Comparison of ENCODE assay signal across 8 mouse cellular contexts in genomic region chr6:52838691-52839090, GRCm38 (mm10).
DNase-seq lines count a peak whose midpoint lies in the region; ATAC-seq and TF ChIP-seq lines count a peak whose summit lies in the region.

No protein-coding gene starts in this region.

- no peaks in the 10 kb centered on the region for H3K79me2 ChIP-seq in MEL (ENCODE audit: control insufficient read depth, insufficient read depth, low read length, poor library complexity)

- H3K36me3 ChIP-seq in MEL (ENCODE audit: control insufficient read depth in 1 of 2, insufficient read depth in 2 of 2, low read length in 2 of 2) = peaks cover 0 to 2% of the 10 kb centered on the region in 2 experiments; a peak in 2 of 4 replicates
- no peaks in the 10 kb centered on the region for H3K36me3 ChIP-seq in forebrain, embryonic 15.5 days
- H3K36me3 ChIP-seq in lung, embryonic 15.5 days = no peaks in the 10 kb centered on the region

- peak; percentile 71 to 90 (median 84) for TF ChIP-seq CTCF in MEL (IDR thresholded peaks at IDR 0.05 in 2 of 3, conservative IDR thresholded peaks at IDR 0.05 in 1 of 3; ENCODE audit: control insufficient read depth in 1 of 3, insufficient read depth in 1 of 3, low read depth in 2 of 3, low read length in 3 of 3, poor library complexity in 1 of 3, severe bottlenecking in 1 of 3)

- no peaks in the 10 kb centered on the region for H3K4me1 ChIP-seq in MEL (ENCODE audit: control insufficient read depth in 1 of 2, insufficient read depth in 2 of 2, low read length in 2 of 2)
- H3K4me1 ChIP-seq in forebrain, embryonic 15.5 days = peaks cover 25% of the 10 kb centered on the region
- H3K4me1 ChIP-seq in lung, embryonic 15.5 days = peaks cover 8% of the 10 kb centered on the region; the same call in 1 of the 2 replicates

- H3K9me3 ChIP-seq in MEL (replicated peaks; ENCODE audit: insufficient read depth, low read length) = no peaks in the 10 kb centered on the region
- H3K9me3 ChIP-seq in forebrain, embryonic 15.5 days = no peaks in the 10 kb centered on the region
- H3K9me3 ChIP-seq in lung, embryonic 15.5 days = no peaks in the 10 kb centered on the region

- TF ChIP-seq RAD21 in MEL (IDR thresholded peaks at IDR 0.05; ENCODE audit: low read depth, low read length) = peak; percentile 94

- intact Hi-C loops in heart, postnatal 25 days (cut with DNase I) = loop anchor here (1.0 to 5.0 kb wide), 5 partner anchors 176 to 582 kb away; no protein-coding TSS in a partner anchor

- TF ChIP-seq POLR2A in MEL (IDR thresholded peaks at IDR 0.05; ENCODE audit: control insufficient read depth in 1 of 2, insufficient read depth in 1 of 2, low read depth in 1 of 2, low read length in 2 of 2, poor library complexity in 1 of 2) = no peak

- H3K27me3 ChIP-seq in MEL (ENCODE audit: control insufficient read depth in 1 of 2, insufficient read depth in 2 of 2, low read length in 2 of 2) = 0 out of 4 replicates have a peak, but pooled peaks cover 0 to under 1% of the 10 kb centered on the region in 2 experiments
- peaks cover 23% of the 10 kb centered on the region for H3K27me3 ChIP-seq in forebrain, embryonic 15.5 days
- no peaks in the 10 kb centered on the region for H3K27me3 ChIP-seq in lung, embryonic 15.5 days

- ATAC-seq in forebrain, embryonic 15.5 days (replicated peaks) = peak; percentile 73
- peak; percentile 39; the same call in 1 of the 2 replicates for ATAC-seq in lung, embryonic 15.5 days (ENCODE audit: borderline replicate concordance, extremely low read depth, low FRiP score, low TSS enrichment)

- DNase-seq in MEL (ENCODE audit: low read depth, low spot score) = peak; percentile 80
- peak; percentile 62 for DNase-seq in cerebellum, adult 11-12 months
- DNase-seq in heart, postnatal 25 days (ENCODE audit: low spot score) = peak; percentile 51
- peak; percentile 87 for DNase-seq in layer of hippocampus, adult 11-12 months (ENCODE audit: low spot score)
- peak; percentile 59 for DNase-seq in ovary, postnatal 10 days (ENCODE audit: low spot score)
- peak; percentile 84 for DNase-seq in thymus, postnatal 14 days

- H3K4me3 ChIP-seq in MEL (ENCODE audit: control insufficient read depth in 1 of 2, insufficient read depth in 1 of 2, low read depth in 2 of 2, low read length in 2 of 2) = no peak overlapping the region
- H3K4me3 ChIP-seq in forebrain, embryonic 15.5 days = no peak overlapping the region
- no peak overlapping the region for H3K4me3 ChIP-seq in lung, embryonic 15.5 days

- 2% methylated on average over 8 of the region's 8 CpGs for WGBS in forebrain, embryonic 15.5 days
- 3% methylated on average over 8 of the region's 8 CpGs for WGBS in lung, embryonic 15.5 days

- no peak for TF ChIP-seq EP300 in MEL (IDR thresholded peaks at IDR 0.05; ENCODE audit: low read depth in 1 of 2, low read length in 2 of 2)

- H3K27ac ChIP-seq in MEL (ENCODE audit: control insufficient read depth, low read depth, low read length) = no peak overlapping the region
- no peak overlapping the region for H3K27ac ChIP-seq in forebrain, embryonic 15.5 days (replicated peaks)
- H3K27ac ChIP-seq in lung, embryonic 15.5 days = no peak overlapping the region

- no peak overlapping the region for H3K4me2 ChIP-seq in forebrain, embryonic 15.5 days (replicated peaks)
- H3K4me2 ChIP-seq in lung, embryonic 15.5 days = no peak overlapping the region

- H3K9ac ChIP-seq in MEL (ENCODE audit: control insufficient read depth, low read depth, low read length, poor library complexity, severe bottlenecking) = no peak overlapping the region
- H3K9ac ChIP-seq in forebrain, embryonic 15.5 days (replicated peaks) = no peak overlapping the region
- H3K9ac ChIP-seq in lung, embryonic 15.5 days = no peak overlapping the region

TF ChIP-seq in MEL, 35 proteins besides CTCF, POLR2A, EP300 and RAD21:
- peak; percentile 82 for TF ChIP-seq ZC3H11A (IDR thresholded peaks at IDR 0.05; ENCODE audit: low read depth, low read length)
- no peak for TF ChIP-seq MEF2A (IDR thresholded peaks at IDR 0.05; ENCODE audit: extremely low read depth, insufficient replicate concordance, low read depth, low read length, poor library complexity, severe bottlenecking)
- peak; percentile 89 for TF ChIP-seq SMC3 (IDR thresholded peaks at IDR 0.05; ENCODE audit: low read depth, low read length)
